ENCODE assay signal across 9 mouse cellular contexts in the genomic region with DNA sequence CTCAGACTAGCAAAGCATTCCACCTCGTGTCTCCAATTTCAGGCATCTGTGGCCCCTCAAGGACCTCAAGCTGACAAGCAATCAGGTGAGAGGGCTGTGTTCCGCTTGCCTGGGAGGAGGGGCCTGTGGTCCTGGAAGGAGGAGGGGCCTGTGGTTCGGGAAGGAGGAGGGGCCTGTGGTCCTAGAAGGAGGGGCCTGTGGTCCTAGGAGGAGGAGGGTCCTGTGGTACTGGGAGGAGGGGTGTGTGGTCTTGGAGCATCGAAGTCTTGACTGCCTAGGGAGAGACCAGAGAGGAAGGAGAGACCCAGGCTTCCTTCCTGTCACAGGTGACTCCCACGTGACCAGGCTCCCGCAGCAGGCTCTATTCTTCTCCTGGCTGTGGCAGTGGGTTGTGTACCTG. TPM values are rescaled to one million over a fixed set of nuclear protein-coding genes. Genes with fewer than 3 reads are reported as not detected.
A peak's percentile ranks its signal among the peaks of the same experiment; 100 is the strongest.
DNase-seq lines count a peak whose midpoint lies in the region; ATAC-seq and TF ChIP-seq lines count a peak whose summit lies in the region.
"Had no signal": no experiment of that assay in that cellular context is flagged by ENCODE, and none has a peak within 500 bp of the region (broad histone marks: within the 10 kb centered on the region; RNA-seq: fewer than 3 reads in every experiment).

No protein-coding gene starts in this region.

- H3K27ac ChIP-seq in kidney, embryonic 15.5 days = peak overlapping the region; percentile 60; the same call in 1 of the 2 replicates
- peak overlapping the region; percentile 65; the same call in 1 of the 2 replicates for H3K27ac ChIP-seq in embryonic facial prominence, embryonic 10.5 days (replicated peaks)
- no peak overlapping the region for H3K27ac ChIP-seq in limb, embryonic 11.5 days (replicated peaks; ENCODE audit: low read depth, low read length)
- H3K27ac ChIP-seq in neural tube, embryonic 15.5 days (replicated peaks) = no peak overlapping the region
- no peak overlapping the region for H3K27ac ChIP-seq in left cerebral cortex, adult 2 months
- H3K27ac ChIP-seq: liver, embryonic 14.5 days had no signal

- intact Hi-C loops in left cerebral cortex, adult 2 months (cut with DNase I) = no loop called here

- ATAC-seq in kidney, embryonic 15.5 days (replicated peaks; ENCODE audit: low FRiP score) = peak; percentile 70
- ATAC-seq in limb, embryonic 11.5 days (ENCODE audit: insufficient number of reproducible peaks, low FRiP score, low TSS enrichment, low read depth) = peak; percentile 49; the same call in 1 of the 2 replicates
- ATAC-seq in neural tube, embryonic 15.5 days (ENCODE audit: low FRiP score) = peak; percentile 71

- no peak overlapping the region for H3K9ac ChIP-seq in kidney, embryonic 15.5 days
- H3K9ac ChIP-seq in limb, embryonic 11.5 days (ENCODE audit: low read length) = no peak overlapping the region
- H3K9ac ChIP-seq in neural tube, embryonic 15.5 days (replicated peaks) = no peak overlapping the region
- H3K9ac ChIP-seq: liver, embryonic 14.5 days had no signal

- no peaks in the 10 kb centered on the region for H3K27me3 ChIP-seq in kidney, embryonic 15.5 days
- H3K27me3 ChIP-seq in embryonic facial prominence, embryonic 10.5 days (replicated peaks; ENCODE audit: low read depth, poor library complexity, severe bottlenecking) = peaks cover 26% of the 10 kb centered on the region
- H3K27me3 ChIP-seq in limb, embryonic 11.5 days (ENCODE audit: control insufficient read depth, insufficient read depth, low read length) = no peaks in the 10 kb centered on the region
- H3K27me3 ChIP-seq in neural tube, embryonic 15.5 days (replicated peaks) = no peaks in the 10 kb centered on the region

- peak overlapping the region; percentile 47 for H3K4me2 ChIP-seq in kidney, embryonic 15.5 days
- peak overlapping the region; percentile 30 for H3K4me2 ChIP-seq in limb, embryonic 11.5 days (ENCODE audit: low read depth, severe bottlenecking)
- H3K4me2 ChIP-seq in neural tube, embryonic 15.5 days = peak overlapping the region; percentile 39

- no peaks in the 10 kb centered on the region for H3K9me3 ChIP-seq in kidney, embryonic 15.5 days (replicated peaks)
- no peaks in the 10 kb centered on the region for H3K9me3 ChIP-seq in embryonic facial prominence, embryonic 10.5 days
- no peaks in the 10 kb centered on the region for H3K9me3 ChIP-seq in limb, embryonic 11.5 days (ENCODE audit: control insufficient read depth, low read length)
- H3K9me3 ChIP-seq in neural tube, embryonic 15.5 days (replicated peaks) = no peaks in the 10 kb centered on the region

- H3K4me1 ChIP-seq in kidney, embryonic 15.5 days = peaks cover 18% of the 10 kb centered on the region
- H3K4me1 ChIP-seq in embryonic facial prominence, embryonic 10.5 days = peaks cover 38% of the 10 kb centered on the region
- peaks cover 5% of the 10 kb centered on the region; the same call in 1 of the 2 replicates for H3K4me1 ChIP-seq in limb, embryonic 11.5 days (ENCODE audit: control insufficient read depth, insufficient read depth, low read length)
- peaks cover 12% of the 10 kb centered on the region for H3K4me1 ChIP-seq in neural tube, embryonic 15.5 days

- no peak for DNase-seq in kidney, adult 18-20 months
- DNase-seq in embryonic facial prominence, embryonic 10.5 days (ENCODE audit: low spot score) = peak; percentile 82
- DNase-seq in limb, embryonic 11.5 days (ENCODE audit: low spot score) = peak; percentile 69
- DNase-seq in gastrocnemius, adult 18-20 months (ENCODE audit: low spot score) = no peak
- no peak for DNase-seq in left cerebral cortex, adult 2 months (ENCODE audit: extremely low spot score in 1 of 2, low spot score in 2 of 2)
- DNase-seq in ovary, postnatal 36 days (ENCODE audit: low spot score) = no peak

- peak overlapping the region; percentile 11 for H3K4me3 ChIP-seq in kidney, embryonic 15.5 days (replicated peaks)
- H3K4me3 ChIP-seq in embryonic facial prominence, embryonic 10.5 days = peak overlapping the region; percentile 45
- no peak overlapping the region for H3K4me3 ChIP-seq in limb, embryonic 11.5 days (ENCODE audit: low read depth, low read length)
- H3K4me3 ChIP-seq in neural tube, embryonic 15.5 days (replicated peaks) = no peak overlapping the region
- no peak overlapping the region for H3K4me3 ChIP-seq in left cerebral cortex, adult 2 months

- no peak for TF ChIP-seq CTCF in left cerebral cortex, adult 2 months (IDR thresholded peaks at IDR 0.05)

- WGBS in kidney, embryonic 15.5 days = 9% methylated on average over 6 of the region's 6 CpGs
- 3% methylated on average over 6 of the region's 6 CpGs for WGBS in embryonic facial prominence, embryonic 10.5 days
- WGBS in limb, embryonic 11.5 days = 15% methylated on average over 6 of the region's 6 CpGs
- WGBS in neural tube, embryonic 15.5 days = 15% methylated on average over 6 of the region's 6 CpGs

- H3K36me3 ChIP-seq in kidney, embryonic 15.5 days = peaks cover 3% of the 10 kb centered on the region; the same call in 1 of the 2 replicates
- H3K36me3 ChIP-seq in embryonic facial prominence, embryonic 10.5 days (replicated peaks) = no peaks in the 10 kb centered on the region
- peaks cover 2% of the 10 kb centered on the region; the same call in 1 of the 2 replicates for H3K36me3 ChIP-seq in limb, embryonic 11.5 days (ENCODE audit: control insufficient read depth, insufficient read depth, low read length)
- no peaks in the 10 kb centered on the region for H3K36me3 ChIP-seq in neural tube, embryonic 15.5 days

RNA-seq across cellular contexts. Expression of gene Tmie, which starts 16.7 kb away (rescaled TPM):
- polyA plus RNA-seq in kidney, embryonic 15.5 days (2015; fragmentation: Nextera tagmentation; extraction: Ambion mirVana) = 1.3 and 1.8 TPM in 2 replicates
- polyA plus RNA-seq in embryonic facial prominence, embryonic 10.5 days (2016; fragmentation: Nextera tagmentation; extraction: Ambion mirVana) = 0.31 and 0.60 TPM in 2 replicates
- 0.23 and 0.52 TPM in 2 replicates for polyA plus RNA-seq in limb, embryonic 11.5 days (2014; fragmentation: Nextera tagmentation; extraction: Ambion mirVana)
- polyA plus RNA-seq in neural tube, embryonic 15.5 days (2015; fragmentation: Nextera tagmentation; extraction: Ambion mirVana) = 5.9 and 7.2 TPM in 2 replicates
- 1 to 10 TPM in 1 of 2 experiments, under 1 TPM in 1; 0.91 to 1.0 TPM for total RNA-seq in gastrocnemius, adult 18-20 months (2021)
- 1 to 10 TPM; 3.0 to 3.4 TPM for total RNA-seq in left cerebral cortex, adult 2 months (2021)

RNA-seq across cellular contexts. Expression of gene Als2cl, which starts 16.9 kb away (rescaled TPM):
- polyA plus RNA-seq in kidney, embryonic 15.5 days (2015; fragmentation: Nextera tagmentation; extraction: Ambion mirVana) = 4.1 and 5.3 TPM in 2 replicates
- 1.5 and 2.1 TPM in 2 replicates for polyA plus RNA-seq in embryonic facial prominence, embryonic 10.5 days (2016; fragmentation: Nextera tagmentation; extraction: Ambion mirVana)
- 1.4 and 1.5 TPM in 2 replicates for polyA plus RNA-seq in limb, embryonic 11.5 days (2014; fragmentation: Nextera tagmentation; extraction: Ambion mirVana)
- polyA plus RNA-seq in neural tube, embryonic 15.5 days (2015; fragmentation: Nextera tagmentation; extraction: Ambion mirVana) = 3.2 TPM in 2 replicates
- 1 to 10 TPM; 4.2 to 4.7 TPM for total RNA-seq in gastrocnemius, adult 18-20 months (2021)
- 10 to 100 TPM in 1 of 2 experiments, 1 to 10 TPM in 1; 8.4 to 10.8 TPM for total RNA-seq in left cerebral cortex, adult 2 months (2021)

RNA-seq across cellular contexts. Expression of gene Fam240a, which starts 20.1 kb away (rescaled TPM):
- polyA plus RNA-seq in kidney, embryonic 15.5 days (2015; fragmentation: Nextera tagmentation; extraction: Ambion mirVana) = not detected in 2 replicates
- not detected in 2 replicates for polyA plus RNA-seq in embryonic facial prominence, embryonic 10.5 days (2016; fragmentation: Nextera tagmentation; extraction: Ambion mirVana)
- not detected in 2 replicates for polyA plus RNA-seq in limb, embryonic 11.5 days (2014; fragmentation: Nextera tagmentation; extraction: Ambion mirVana)
- not detected in 2 replicates for polyA plus RNA-seq in neural tube, embryonic 15.5 days (2015; fragmentation: Nextera tagmentation; extraction: Ambion mirVana)
- 1 to 10 TPM; 1.2 TPM for total RNA-seq in gastrocnemius, adult 18-20 months (2021)
- not detected for total RNA-seq in left cerebral cortex, adult 2 months (2021)
- polyA plus RNA-seq: liver, embryonic 14.5 days had no signal

RNA-seq across cellular contexts. Expression of gene Prss50, which starts 38.8 kb away (rescaled TPM):
- polyA plus RNA-seq in kidney, embryonic 15.5 days (2015; fragmentation: Nextera tagmentation; extraction: Ambion mirVana) = 0.40 and 0.90 TPM in 2 replicates
- polyA plus RNA-seq in embryonic facial prominence, embryonic 10.5 days (2016; fragmentation: Nextera tagmentation; extraction: Ambion mirVana) = 0.55 and 0.67 TPM in 2 replicates
- 0.51 and 0.69 TPM in 2 replicates for polyA plus RNA-seq in limb, embryonic 11.5 days (2014; fragmentation: Nextera tagmentation; extraction: Ambion mirVana)
- polyA plus RNA-seq in neural tube, embryonic 15.5 days (2015; fragmentation: Nextera tagmentation; extraction: Ambion mirVana) = 0.59 and 0.75 TPM in 2 replicates
- total RNA-seq in gastrocnemius, adult 18-20 months (2021) = not detected
- under 1 TPM; 0.93 to 0.94 TPM for total RNA-seq in left cerebral cortex, adult 2 months (2021)

RNA-seq across cellular contexts. Expression of gene Tdgf1, which starts 49.4 kb away (rescaled TPM):
- not detected in 2 replicates for polyA plus RNA-seq in kidney, embryonic 15.5 days (2015; fragmentation: Nextera tagmentation; extraction: Ambion mirVana)
- polyA plus RNA-seq in embryonic facial prominence, embryonic 10.5 days (2016; fragmentation: Nextera tagmentation; extraction: Ambion mirVana) = not detected in 2 replicates
- 0.14 TPM in 1 of 2 replicates, not detected in the other for polyA plus RNA-seq in limb, embryonic 11.5 days (2014; fragmentation: Nextera tagmentation; extraction: Ambion mirVana)
- polyA plus RNA-seq in neural tube, embryonic 15.5 days (2015; fragmentation: Nextera tagmentation; extraction: Ambion mirVana) = 0.28 and 0.45 TPM in 2 replicates
- not detected for total RNA-seq in gastrocnemius, adult 18-20 months (2021)
- total RNA-seq in left cerebral cortex, adult 2 months (2021) = under 1 TPM; 0.16 to 0.32 TPM
- polyA plus RNA-seq: liver, embryonic 14.5 days had no signal

Comparison
In these comparisons a context has a peak if more than half of its experiments do, and no peak if none do; other contexts are left out.
1. H3K27ac ChIP-seq: peak in kidney, embryonic 15.5 days (single experiment) and embryonic facial prominence, embryonic 10.5 days (single experiment); none in limb, embryonic 11.5 days (single experiment), neural tube, embryonic 15.5 days (single experiment) and left cerebral cortex, adult 2 months (single experiment).
2. H3K4me3 ChIP-seq: peak in kidney, embryonic 15.5 days (single experiment) and embryonic facial prominence, embryonic 10.5 days (single experiment); none in limb, embryonic 11.5 days (single experiment), neural tube, embryonic 15.5 days (single experiment) and left cerebral cortex, adult 2 months (single experiment).
3. DNase-seq: peak in embryonic facial prominence, embryonic 10.5 days (single experiment) and limb, embryonic 11.5 days (single experiment); none in kidney, adult 18-20 months (single experiment), gastrocnemius, adult 18-20 months (single experiment), left cerebral cortex, adult 2 months (0 of 2) and ovary, postnatal 36 days (single experiment).
4. Peak in every context shown above with its lines, with median percentiles within 50 percentile points of each other: ATAC-seq and H3K4me2 ChIP-seq.